Mouse (Mus musculus) right cerebral cortex, adult 18-20 months (tissue): ENCODE data around the gene Gm20388.
A peak's percentile ranks its signal among the peaks of the same experiment; 100 is the strongest.

Source experiments
- DNase-seq: peaks from one replicate; pipeline ENCODE4 v3.0.0; 2022; ENCODE audit warnings: mixed read lengths

Gene Gm20388

GRCm38 (mm10) chr8:123347293-123347692 lies 3436.7 kb downstream of the Gm20388 start:
- no peak for DNase-seq

GRCm38 (mm10) chr8:123348237-123348843 lies 3437.7 kb downstream of the Gm20388 start:
- DNase-seq: no peak

GRCm38 (mm10) chr8:123349073-123349472 lies 3438.4 kb downstream of the Gm20388 start:
- no peak for DNase-seq

GRCm38 (mm10) chr8:123352118-123352517 lies 3441.5 kb downstream of the Gm20388 start:
- no peak for DNase-seq

GRCm38 (mm10) chr8:123352786-123353185 lies 3442.1 kb downstream of the Gm20388 start:
- peak; percentile 47 for DNase-seq

GRCm38 (mm10) chr8:123353216-123353615 lies 3442.6 kb downstream of the Gm20388 start:
- no peak for DNase-seq

- peak; percentile 72 for DNase-seq
These were observed 3450.6 kb downstream of the Gm20388 start for GRCm38 (mm10) chr8:123361082-123361739.

- peak; percentile 97 for DNase-seq
These were observed 3463.0 kb downstream of the Gm20388 start, which contains the start of gene Tcf25 for GRCm38 (mm10) chr8:123373403-123374238. Gene Tcf25, plus strand, starts transcription at chr8:123373753.

- DNase-seq: peak; percentile 95
These were observed 3463.6 kb downstream of the Gm20388 start for GRCm38 (mm10) chr8:123374239-123374578.

- DNase-seq: no peak
These were observed 3465.1 kb downstream of the Gm20388 start for GRCm38 (mm10) chr8:123375701-123376100.

GRCm38 (mm10) chr8:123376106-123376505 lies 3465.5 kb downstream of the Gm20388 start:
- DNase-seq: no peak

- DNase-seq: no peak
These were observed 3471.1 kb downstream of the Gm20388 start for GRCm38 (mm10) chr8:123381711-123382110.

- no peak for DNase-seq
These were observed 3471.9 kb downstream of the Gm20388 start for GRCm38 (mm10) chr8:123382516-123382915.

GRCm38 (mm10) chr8:123384883-123385540 lies 3474.4 kb downstream of the Gm20388 start:
- DNase-seq: no peak

GRCm38 (mm10) chr8:123387041-123387440 lies 3476.4 kb downstream of the Gm20388 start:
- no peak for DNase-seq

- no peak for DNase-seq
These were observed 3477.2 kb downstream of the Gm20388 start for GRCm38 (mm10) chr8:123387801-123388200.

GRCm38 (mm10) chr8:123389026-123389425 lies 3478.4 kb downstream of the Gm20388 start:
- DNase-seq: no peak

GRCm38 (mm10) chr8:123398308-123398707 lies 3487.7 kb downstream of the Gm20388 start:
- DNase-seq: no peak

- DNase-seq: no peak
These were observed 3491.3 kb downstream of the Gm20388 start for GRCm38 (mm10) chr8:123401936-123402335.

GRCm38 (mm10) chr8:123402730-123403326 lies 3492.2 kb downstream of the Gm20388 start:
- DNase-seq: no peak

GRCm38 (mm10) chr8:123404521-123404920 lies 3493.9 kb downstream of the Gm20388 start:
- no peak for DNase-seq

- DNase-seq: peak; percentile 70
These were observed 3496.1 kb downstream of the Gm20388 start, which contains the start of gene Mc1r for GRCm38 (mm10) chr8:123406786-123407185. Gene Mc1r, plus strand, starts transcription at chr8:123407107.

- DNase-seq: no peak
These were observed 3497.0 kb downstream of the Gm20388 start for GRCm38 (mm10) chr8:123407612-123408011.
